Mouse (Mus musculus): ENCODE data around the gene Lhfpl2. TPM values are rescaled to one million over a fixed set of nuclear protein-coding genes. Genes with fewer than 3 reads are reported as not detected.

The Lhfpl2 gene
- polyA plus RNA-seq, 1 experiment from 2014 or later, result 24.7 TPM

- Histone ChIP-seq H3K9ac (ENCODE audit: low read length) (no peak overlapping the region), H3K4me2 (ENCODE audit: low read depth, low read length, severe bottlenecking) (no peak overlapping the region), H3K36me3 (ENCODE audit: control insufficient read depth, insufficient read depth, low read length) (no peaks in the 10 kb centered on the region), H3K4me1 (replicated peaks; ENCODE audit: control insufficient read depth, insufficient read depth, low read length) (peaks cover 3% of the 10 kb centered on the region; the same call in 1 of the 2 replicates), H3K9me3 (ENCODE audit: control insufficient read depth, low read length) (no peaks in the 10 kb centered on the region), H3K27me3 (ENCODE audit: control insufficient read depth, insufficient read depth, low read length) (no peaks in the 10 kb centered on the region), H3K27ac (ENCODE audit: low read depth, low read length) (no peak overlapping the region), H3K4me3 (ENCODE audit: low read depth, low read length) (no peak overlapping the region)
- WGBS, result 85% methylated on average over 5 of the region's 5 CpGs
- DNase-seq (ENCODE audit: low spot score), result no peak
- ATAC-seq (replicated peaks; ENCODE audit: low FRiP score), result no peak
Observed at GRCm38 (mm10) chr13:94168319-94168718, 110.7 kb downstream of the Lhfpl2 start.

- Histone ChIP-seq H3K4me3 (ENCODE audit: low read depth, low read length) (no peak overlapping the region), H3K27ac (ENCODE audit: low read depth, low read length) (no peak overlapping the region), H3K27me3 (ENCODE audit: control insufficient read depth, insufficient read depth, low read length) (no peaks in the 10 kb centered on the region), H3K9ac (ENCODE audit: low read length) (no peak overlapping the region), H3K9me3 (ENCODE audit: control insufficient read depth, low read length) (no peaks in the 10 kb centered on the region), H3K4me1 (replicated peaks; ENCODE audit: control insufficient read depth, insufficient read depth, low read length) (peaks cover 6% of the 10 kb centered on the region; the same call in 1 of the 2 replicates), H3K4me2 (ENCODE audit: low read depth, low read length, severe bottlenecking) (no peak overlapping the region), H3K36me3 (ENCODE audit: control insufficient read depth, insufficient read depth, low read length) (no peaks in the 10 kb centered on the region)
- DNase-seq (ENCODE audit: low spot score), result no peak
- no peak for ATAC-seq (replicated peaks; ENCODE audit: low FRiP score)
- 56% methylated on average over 6 of the region's 6 CpGs for WGBS
Observed at GRCm38 (mm10) chr13:94169325-94169916, 111.8 kb downstream of the Lhfpl2 start.

DNA sequence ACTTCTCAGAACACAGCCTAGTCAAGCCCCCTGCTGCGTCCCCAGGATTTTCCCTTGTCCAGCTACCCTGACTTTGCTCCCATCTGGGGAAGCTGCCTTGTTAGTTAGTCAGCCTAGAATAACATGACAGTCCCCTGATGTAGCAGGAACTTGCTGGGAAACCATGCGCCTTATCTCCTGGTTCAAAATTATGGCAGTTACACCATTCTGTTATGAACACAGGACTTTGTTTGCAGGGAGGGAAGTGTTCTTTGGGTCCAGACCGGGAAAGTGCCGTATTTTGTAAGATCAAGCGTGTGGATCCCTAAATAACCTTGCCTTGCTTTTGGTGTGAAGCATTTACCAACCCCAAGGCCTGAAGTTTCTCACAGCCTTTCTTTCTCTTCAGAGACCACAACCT, 114.0 kb downstream of the Lhfpl2 start:
- Histone ChIP-seq H3K36me3 (ENCODE audit: control insufficient read depth, insufficient read depth, low read length) (no peaks in the 10 kb centered on the region), H3K9ac (ENCODE audit: low read length) (no peak overlapping the region), H3K27me3 (ENCODE audit: control insufficient read depth, insufficient read depth, low read length) (peaks cover 5% of the 10 kb centered on the region; the same call in 1 of the 2 replicates), H3K27ac (ENCODE audit: low read depth, low read length) (no peak overlapping the region), H3K4me2 (ENCODE audit: low read depth, low read length, severe bottlenecking) (no peak overlapping the region), H3K4me3 (ENCODE audit: low read depth, low read length) (no peak overlapping the region), H3K9me3 (ENCODE audit: control insufficient read depth, low read length) (no peaks in the 10 kb centered on the region), H3K4me1 (replicated peaks; ENCODE audit: control insufficient read depth, insufficient read depth, low read length) (peaks cover 10% of the 10 kb centered on the region; the same call in 1 of the 2 replicates)
- 14% methylated on average over 5 of the region's 5 CpGs for WGBS
- DNase-seq (ENCODE audit: low spot score), result no peak
- ATAC-seq (replicated peaks; ENCODE audit: low FRiP score), result no peak

DNA sequence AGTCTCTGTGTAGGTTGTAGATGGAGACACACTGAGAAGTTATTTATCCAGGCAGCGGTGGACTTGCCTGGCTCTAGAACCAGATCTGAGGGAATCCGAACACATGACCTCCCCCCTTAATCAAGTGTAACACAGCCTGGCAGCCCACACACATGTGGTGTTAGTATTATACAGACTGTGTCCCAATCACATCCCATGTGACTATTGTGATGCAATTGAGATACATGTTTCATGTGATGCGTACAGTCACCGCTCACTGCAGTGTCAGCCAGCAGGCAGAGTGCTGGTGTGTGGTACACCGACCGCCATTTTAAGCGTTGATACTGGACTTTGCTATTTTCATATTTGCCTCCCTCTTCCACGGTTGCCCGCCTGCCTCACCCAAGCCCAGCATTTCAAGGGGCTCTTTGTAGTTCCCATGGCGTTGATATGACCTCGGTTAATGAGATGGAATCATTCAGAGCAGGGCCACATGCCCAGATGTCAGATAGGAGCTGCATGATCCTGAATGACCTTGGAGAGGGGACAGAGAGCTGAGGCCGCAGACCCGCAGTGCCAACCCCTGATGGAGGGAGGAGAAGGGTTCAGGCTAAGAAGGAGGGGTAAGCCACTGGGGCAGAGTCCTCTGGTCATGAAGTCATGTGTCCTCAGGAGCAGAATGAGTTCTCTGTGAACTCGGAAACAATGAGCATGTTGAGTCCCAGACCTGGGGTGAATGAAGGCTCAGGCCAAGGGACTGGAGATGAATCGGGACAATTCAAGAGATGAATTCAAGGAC, 115.1 kb downstream of the Lhfpl2 start:
- DNase-seq (ENCODE audit: low spot score) (no peak), ATAC-seq (replicated peaks; ENCODE audit: low FRiP score) (peak; percentile 43)
- Histone ChIP-seq H3K4me3 (ENCODE audit: low read depth, low read length) (no peak overlapping the region), H3K4me1 (replicated peaks; ENCODE audit: control insufficient read depth, insufficient read depth, low read length) (peaks cover 10% of the 10 kb centered on the region; the same call in 1 of the 2 replicates), H3K27ac (ENCODE audit: low read depth, low read length) (no peak overlapping the region), H3K36me3 (ENCODE audit: control insufficient read depth, insufficient read depth, low read length) (no peaks in the 10 kb centered on the region), H3K27me3 (ENCODE audit: control insufficient read depth, insufficient read depth, low read length) (peaks cover 5% of the 10 kb centered on the region; the same call in 1 of the 2 replicates), H3K9me3 (ENCODE audit: control insufficient read depth, low read length) (no peaks in the 10 kb centered on the region), H3K4me2 (ENCODE audit: low read depth, low read length, severe bottlenecking) (no peak overlapping the region), H3K9ac (ENCODE audit: low read length) (no peak overlapping the region)
- 80% methylated on average over 15 of the region's 15 CpGs for WGBS

- H3K4me2 ChIP-seq (ENCODE audit: low read depth, low read length, severe bottlenecking), result peak overlapping the region; percentile 95
- H3K9me3 ChIP-seq (ENCODE audit: control insufficient read depth, low read length), result no peaks in the 10 kb centered on the region
- peak overlapping the region; percentile 59 for H3K9ac ChIP-seq (ENCODE audit: low read length)
- peaks cover 15% of the 10 kb centered on the region; the same call in 1 of the 2 replicates for H3K4me1 ChIP-seq (replicated peaks; ENCODE audit: control insufficient read depth, insufficient read depth, low read length)
- DNase-seq (ENCODE audit: low spot score), result peak; percentile 78
- no peak overlapping the region for H3K27ac ChIP-seq (ENCODE audit: low read depth, low read length)
- H3K27me3 ChIP-seq (ENCODE audit: control insufficient read depth, insufficient read depth, low read length), result peaks cover 5% of the 10 kb centered on the region; the same call in 1 of the 2 replicates
- no peaks in the 10 kb centered on the region for H3K36me3 ChIP-seq (ENCODE audit: control insufficient read depth, insufficient read depth, low read length)
- H3K4me3 ChIP-seq (ENCODE audit: low read depth, low read length), result peak overlapping the region; percentile 46
- WGBS, result 2% methylated on average over 55 of the region's 55 CpGs
- peak; percentile 69 for ATAC-seq (replicated peaks; ENCODE audit: low FRiP score)
Observed at GRCm38 (mm10) chr13:94173633-94174576, 116.3 kb downstream of the Lhfpl2 start.

DNA sequence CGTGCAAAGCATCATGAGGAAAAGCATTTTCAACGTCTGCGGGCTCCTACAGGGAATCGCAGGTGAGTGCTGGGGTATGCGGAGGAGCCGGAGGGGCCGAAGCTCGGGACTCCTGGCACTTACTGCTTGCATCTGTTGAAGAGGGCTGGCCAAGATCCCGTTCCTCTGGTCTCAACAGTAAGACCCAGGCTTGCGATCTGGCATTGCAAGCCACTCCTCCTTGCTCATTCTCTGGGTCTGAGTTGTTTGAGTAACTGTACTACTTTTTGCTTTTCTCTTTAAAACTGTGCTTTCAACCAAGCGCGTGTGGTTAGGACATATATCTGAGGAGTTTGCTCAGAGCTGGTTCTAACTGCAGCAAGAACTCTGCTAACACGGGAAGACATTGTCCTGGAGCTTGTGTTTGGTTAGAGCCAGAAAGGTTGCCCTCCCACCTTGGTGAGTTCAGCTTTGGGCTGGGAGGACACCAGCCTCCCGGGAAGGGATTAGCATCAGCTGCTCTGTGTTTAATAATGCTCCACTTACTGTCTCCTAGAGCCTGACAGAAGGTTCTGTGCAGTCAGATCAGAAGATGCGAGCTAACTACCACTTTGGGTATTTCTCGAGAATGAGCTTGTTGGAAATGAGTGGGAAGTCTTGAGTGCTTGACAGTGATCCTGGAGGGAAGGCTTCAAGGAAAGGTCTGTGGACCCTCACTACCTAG, 117.1 kb downstream of the Lhfpl2 start:
- no peak for DNase-seq (ENCODE audit: low spot score)
- no peaks in the 10 kb centered on the region for H3K9me3 ChIP-seq (ENCODE audit: control insufficient read depth, low read length)
- WGBS, result 12% methylated on average over 16 of the region's 16 CpGs
- H3K4me2 ChIP-seq (ENCODE audit: low read depth, low read length, severe bottlenecking), result peak overlapping the region; percentile 95
- ATAC-seq (replicated peaks; ENCODE audit: low FRiP score), result no peak
- peak overlapping the region; percentile 46 for H3K4me3 ChIP-seq (ENCODE audit: low read depth, low read length)
- H3K9ac ChIP-seq (ENCODE audit: low read length), result peak overlapping the region; percentile 59
- H3K27ac ChIP-seq (ENCODE audit: low read depth, low read length), result no peak overlapping the region
- H3K4me1 ChIP-seq (replicated peaks; ENCODE audit: control insufficient read depth, insufficient read depth, low read length), result peaks cover 15% of the 10 kb centered on the region; the same call in 1 of the 2 replicates
- peaks cover 5% of the 10 kb centered on the region; the same call in 1 of the 2 replicates for H3K27me3 ChIP-seq (ENCODE audit: control insufficient read depth, insufficient read depth, low read length)
- no peaks in the 10 kb centered on the region for H3K36me3 ChIP-seq (ENCODE audit: control insufficient read depth, insufficient read depth, low read length)

DNA sequence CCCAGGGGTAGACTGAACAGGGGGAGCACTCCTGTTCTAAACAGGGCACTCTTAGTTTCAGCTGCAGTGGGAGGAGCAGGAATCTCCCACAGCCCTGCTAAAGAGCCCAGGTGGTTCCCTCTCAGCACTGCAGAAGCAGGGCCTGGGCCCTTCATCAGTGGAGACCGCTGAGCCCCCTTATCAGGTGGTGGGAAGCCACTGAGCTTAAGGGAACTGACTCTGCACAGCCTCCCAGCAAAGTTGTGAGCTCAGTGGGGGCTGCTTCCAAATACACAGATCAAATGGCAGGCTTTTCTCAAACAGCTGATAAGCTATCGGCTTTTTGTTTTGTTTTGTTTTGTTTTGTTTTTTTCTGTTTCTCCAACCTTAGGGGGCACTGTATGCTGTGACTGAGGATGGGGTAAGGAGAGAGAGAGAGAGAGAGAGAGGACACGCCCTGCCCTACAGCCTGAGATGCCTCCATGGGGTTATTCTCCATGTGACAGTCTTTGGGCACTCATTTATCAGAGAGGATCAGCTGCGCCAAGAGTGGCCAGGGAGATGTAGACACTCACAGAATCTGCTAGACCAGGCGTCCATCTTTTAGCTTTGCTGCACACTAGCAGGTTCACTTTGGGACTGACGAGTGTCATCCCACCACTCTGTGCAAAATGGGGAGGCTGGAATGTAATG, 117.9 kb downstream of the Lhfpl2 start:
- H3K4me3 ChIP-seq (ENCODE audit: low read depth, low read length), result no peak overlapping the region
- DNase-seq (ENCODE audit: low spot score) (no peak), ATAC-seq (replicated peaks; ENCODE audit: low FRiP score) (no peak)
- H3K27ac ChIP-seq (ENCODE audit: low read depth, low read length), result no peak overlapping the region
- no peaks in the 10 kb centered on the region for H3K9me3 ChIP-seq (ENCODE audit: control insufficient read depth, low read length)
- no peak overlapping the region for H3K9ac ChIP-seq (ENCODE audit: low read length)
- peak overlapping the region; percentile 19; the same call in 1 of the 2 replicates for H3K4me2 ChIP-seq (ENCODE audit: low read depth, low read length, severe bottlenecking)
- H3K27me3 ChIP-seq (ENCODE audit: control insufficient read depth, insufficient read depth, low read length), result peaks cover 5% of the 10 kb centered on the region; the same call in 1 of the 2 replicates
- WGBS, result 58% methylated on average over 6 of the region's 6 CpGs
- no peaks in the 10 kb centered on the region for H3K36me3 ChIP-seq (ENCODE audit: control insufficient read depth, insufficient read depth, low read length)
- peaks cover 15% of the 10 kb centered on the region; the same call in 1 of the 2 replicates for H3K4me1 ChIP-seq (replicated peaks; ENCODE audit: control insufficient read depth, insufficient read depth, low read length)

All from forebrain, embryonic 11.5 days (tissue).